Mouse (Mus musculus): ENCODE results near the gene Rs1. TPM values are rescaled to one million over a fixed set of nuclear protein-coding genes. Genes with fewer than 3 reads are reported as not detected.
"Not testable (repeated sequence)": the region's sequence is repeated elsewhere in the genome, so short reads cannot be mapped to it uniquely, and the experiment has no call there.

The Rs1 gene
- total RNA-seq (2021): under 1 TPM; 0.05 to 0.30 TPM
- long read RNA-seq: 0 reads

GRCm38 (mm10) chrX:160767713-160768112 lies at the start of gene Rs1:
TSS of gene Rs1 (plus strand) at chrX:160768013.
- DNase-seq (ENCODE audit: low spot score in 2 of 2): no peak

GRCm38 (mm10) chrX:160735650-160736049 lies 32.2 kb upstream of the Rs1 start, which contains the start of gene Ppef1:
TSS of gene Ppef1 (minus strand) at chrX:160735765.
- DNase-seq (ENCODE audit: low spot score in 2 of 2): no peak

GRCm38 (mm10) chrX:160745399-160745798 lies 22.4 kb upstream of the Rs1 start:
- no peak for DNase-seq (ENCODE audit: low spot score in 2 of 2)

GRCm38 (mm10) chrX:160748653-160749052 lies 19.2 kb upstream of the Rs1 start:
- no peak for DNase-seq (ENCODE audit: low spot score in 2 of 2)

- DNase-seq (ENCODE audit: low spot score in 2 of 2): no peak
Measured at GRCm38 (mm10) chrX:160750808-160751207, 17.0 kb upstream of the Rs1 start.

GRCm38 (mm10) chrX:160765389-160766232 lies 2.2 kb upstream of the Rs1 start:
- DNase-seq (ENCODE audit: low spot score in 2 of 2): peak; percentile 86 to 95

- DNase-seq (ENCODE audit: low spot score in 2 of 2): no peak
Measured at GRCm38 (mm10) chrX:160766233-160766616, 1.6 kb upstream of the Rs1 start.

GRCm38 (mm10) chrX:160769622-160770021 lies 1.8 kb downstream of the Rs1 start:
- not testable (repeated sequence) for DNase-seq (ENCODE audit: low spot score in 2 of 2)

- DNase-seq (ENCODE audit: low spot score in 2 of 2): peak in 1 of 2 experiments; percentile 34
Measured at GRCm38 (mm10) chrX:160773033-160773432, 5.2 kb downstream of the Rs1 start.

GRCm38 (mm10) chrX:160782276-160782675 lies 14.5 kb downstream of the Rs1 start:
- DNase-seq (ENCODE audit: low spot score in 2 of 2): no peak

- DNase-seq (ENCODE audit: low spot score in 2 of 2): no peak
Measured at GRCm38 (mm10) chrX:160794920-160795319, 27.1 kb downstream of the Rs1 start.

- peak in 1 of 2 experiments; percentile 29 for DNase-seq (ENCODE audit: low spot score in 2 of 2)
Measured at GRCm38 (mm10) chrX:160804409-160805150, 36.8 kb downstream of the Rs1 start.

- no peak for DNase-seq (ENCODE audit: low spot score in 2 of 2)
Measured at GRCm38 (mm10) chrX:160808226-160808625, 40.4 kb downstream of the Rs1 start.

Other genes with a start within 250 kb of the Rs1 start
- 1 to 10 TPM in 1 of 2 experiments, under 1 TPM in 1; 0.38 to 1.4 TPM for gene Ppef1, start 32.2 kb upstream of the Rs1 start, total RNA-seq (2021)
- under 1 TPM; 0.77 to 0.94 TPM for gene Gja6, start 139.0 kb downstream of the Rs1 start, total RNA-seq (2021)
- gene Cdkl5, start 226.7 kb downstream of the Rs1 start, total RNA-seq (2021): 100 to 1,000 TPM; 104 to 108 TPM